Mouse (Mus musculus): ENCODE measurements around the gene Kcnd3.

- TF ChIP-seq CTCF (IDR thresholded peaks at IDR 0.05; ENCODE audit: borderline replicate concordance, control insufficient read depth, extremely low read depth, insufficient read depth, low read length, poor library complexity) (no peak), POLR2A (IDR thresholded peaks at IDR 0.05; ENCODE audit: control insufficient read depth, extremely low read depth, insufficient read depth, low read length, poor library complexity) (no peak)
Observed at GRCm38 (mm10) chr3:105411776-105412175, 40.4 kb upstream of the Kcnd3 start.

Measured in thymus, adult 2 months (tissue).